Mouse (Mus musculus): ENCODE data around the gene Cabp1. TPM values are rescaled to one million over a fixed set of nuclear protein-coding genes. Genes with fewer than 3 reads are reported as not detected.

Gene Cabp1
- polyA plus RNA-seq, 1 experiment from 2014 or later = 5.3 TPM

DNA sequence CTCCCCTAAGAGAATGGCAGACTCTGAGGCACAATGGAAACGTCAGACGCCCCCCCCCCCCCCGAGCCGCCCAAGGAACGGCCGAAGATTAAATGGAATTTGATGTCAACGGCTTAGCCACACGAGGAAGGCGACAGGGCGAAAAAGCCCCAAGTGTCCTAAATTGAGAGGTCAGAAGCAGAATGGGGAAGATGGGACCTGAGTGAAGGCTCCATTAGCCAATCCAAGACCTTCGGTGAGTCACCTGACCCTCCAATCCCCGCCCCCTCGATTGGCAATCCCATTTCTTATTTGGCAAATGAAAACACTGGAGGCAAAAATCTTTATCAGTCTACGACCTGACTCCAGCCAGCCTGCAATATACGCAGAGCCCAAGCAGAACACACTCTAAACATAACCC is 9.5 kb downstream of the Cabp1 start:
- WGBS = 14% methylated on average over 14 of the region's 15 CpGs
- Histone ChIP-seq H3K27ac (ENCODE audit: low read length) (peak overlapping the region; percentile 53), H3K9ac (ENCODE audit: low read depth, low read length) (peak overlapping the region; percentile 45), H3K4me1 (ENCODE audit: control insufficient read depth, insufficient read depth, low read length) (peaks cover 16% of the 10 kb centered on the region), H3K36me3 (ENCODE audit: control insufficient read depth, insufficient read depth, low read length) (no peaks in the 10 kb centered on the region), H3K27me3 (ENCODE audit: control insufficient read depth, insufficient read depth, low read depth, low read length) (no peaks in the 10 kb centered on the region), H3K9me3 (replicated peaks; ENCODE audit: control insufficient read depth, low read length, poor library complexity, severe bottlenecking) (no peaks in the 10 kb centered on the region), H3K4me2 (ENCODE audit: low read length) (peak overlapping the region; percentile 42), H3K4me3 (ENCODE audit: low read depth, low read length) (peak overlapping the region; percentile 29)
- ATAC-seq = no peak; the same call in 1 of the 2 replicates

DNA sequence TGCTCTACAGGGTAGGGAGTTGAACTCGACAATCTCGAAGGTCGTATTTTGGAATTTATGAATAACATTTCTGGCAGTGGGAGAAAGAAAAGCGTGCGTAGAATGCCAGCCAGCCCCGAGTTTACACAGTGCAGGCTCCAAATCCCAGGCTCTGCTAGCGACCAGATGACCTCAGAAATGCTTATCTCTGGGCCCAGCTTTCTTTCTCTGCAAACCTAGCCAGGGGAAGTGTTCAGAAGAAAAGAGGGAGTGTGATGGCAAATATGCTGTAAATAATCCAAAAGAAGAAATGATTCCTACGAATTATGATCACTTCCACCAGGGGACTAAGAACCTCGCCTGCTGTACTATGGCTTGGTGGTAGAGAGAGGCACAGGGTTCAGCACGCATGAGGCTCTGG is 10.7 kb downstream of the Cabp1 start:
- no peak overlapping the region for H3K4me2 ChIP-seq (ENCODE audit: low read length)
- H3K27ac ChIP-seq (ENCODE audit: low read length) = no peak overlapping the region
- H3K9ac ChIP-seq (ENCODE audit: low read depth, low read length) = no peak overlapping the region
- no peaks in the 10 kb centered on the region for H3K9me3 ChIP-seq (replicated peaks; ENCODE audit: control insufficient read depth, low read length, poor library complexity, severe bottlenecking)
- 80% methylated on average over 10 of the region's 10 CpGs for WGBS
- no peak overlapping the region for H3K4me3 ChIP-seq (ENCODE audit: low read depth, low read length)
- peaks cover 16% of the 10 kb centered on the region for H3K4me1 ChIP-seq (ENCODE audit: control insufficient read depth, insufficient read depth, low read length)
- H3K36me3 ChIP-seq (ENCODE audit: control insufficient read depth, insufficient read depth, low read length) = no peaks in the 10 kb centered on the region
- ATAC-seq = no peak
- no peaks in the 10 kb centered on the region for H3K27me3 ChIP-seq (ENCODE audit: control insufficient read depth, insufficient read depth, low read depth, low read length)

DNA sequence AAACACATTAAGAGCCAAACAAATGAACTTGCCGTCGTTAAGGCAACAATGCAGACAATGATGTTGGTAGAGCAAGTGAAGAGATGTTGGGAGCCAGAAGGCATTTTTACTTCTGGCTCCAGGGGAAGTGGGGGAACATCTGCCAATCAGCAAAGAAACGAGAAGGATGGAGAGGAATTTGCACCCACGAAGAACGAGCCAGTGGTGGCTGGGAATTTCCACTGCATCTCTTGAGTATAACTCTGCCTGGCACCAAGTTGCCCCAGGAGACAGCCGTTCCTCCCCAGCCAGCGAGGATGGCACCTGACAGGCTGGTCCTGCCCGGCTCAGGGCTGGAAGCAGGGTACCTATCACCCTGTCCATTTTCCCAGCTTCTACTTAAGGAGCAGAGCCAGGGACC is 11.3 kb downstream of the Cabp1 start:
- Histone ChIP-seq H3K27me3 (ENCODE audit: control insufficient read depth, insufficient read depth, low read depth, low read length) (no peaks in the 10 kb centered on the region), H3K4me2 (ENCODE audit: low read length) (no peak overlapping the region), H3K9ac (ENCODE audit: low read depth, low read length) (no peak overlapping the region), H3K9me3 (replicated peaks; ENCODE audit: control insufficient read depth, low read length, poor library complexity, severe bottlenecking) (no peaks in the 10 kb centered on the region), H3K4me1 (ENCODE audit: control insufficient read depth, insufficient read depth, low read length) (peaks cover 16% of the 10 kb centered on the region), H3K4me3 (ENCODE audit: low read depth, low read length) (no peak overlapping the region), H3K36me3 (ENCODE audit: control insufficient read depth, insufficient read depth, low read length) (no peaks in the 10 kb centered on the region), H3K27ac (ENCODE audit: low read length) (no peak overlapping the region)
- WGBS = 84% methylated on average over 8 of the region's 8 CpGs
- ATAC-seq = no peak

DNA sequence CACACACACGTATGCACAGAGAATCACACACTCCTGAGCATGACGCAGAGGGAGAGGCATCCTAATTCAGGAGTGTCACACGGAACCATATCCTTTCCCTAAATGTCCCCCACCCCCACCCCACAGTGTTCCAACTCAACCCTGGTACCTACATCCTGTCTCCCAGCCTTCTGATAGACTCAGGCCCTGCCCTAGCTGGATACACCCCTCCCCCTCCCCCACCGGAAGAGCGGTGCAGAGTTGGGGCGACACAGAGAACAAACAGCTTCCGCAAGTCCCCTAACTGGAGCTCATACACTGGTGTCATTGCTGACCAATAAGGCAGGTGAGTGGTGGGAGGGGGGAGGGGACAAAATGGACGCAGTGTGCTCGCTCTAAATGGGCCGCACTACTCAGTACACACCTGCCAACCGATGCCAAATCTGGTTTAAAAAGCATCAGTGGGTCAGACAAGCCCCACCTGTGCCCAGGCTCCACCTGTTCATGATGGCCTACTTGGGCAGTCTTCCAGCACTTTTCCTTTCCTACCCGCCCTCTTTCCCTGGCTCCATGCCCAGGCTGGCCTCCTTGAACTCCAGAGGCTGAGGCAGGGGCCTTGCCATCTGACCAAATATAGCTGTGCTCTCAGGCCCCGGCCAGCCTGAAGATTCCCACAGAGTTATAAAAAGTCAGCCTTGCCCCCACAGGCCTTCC is 12.8 kb downstream of the Cabp1 start:
- Histone ChIP-seq H3K27ac (ENCODE audit: low read length) (no peak overlapping the region), H3K4me1 (ENCODE audit: control insufficient read depth, insufficient read depth, low read length) (peaks cover 10% of the 10 kb centered on the region), H3K27me3 (ENCODE audit: control insufficient read depth, insufficient read depth, low read depth, low read length) (no peaks in the 10 kb centered on the region), H3K9me3 (replicated peaks; ENCODE audit: control insufficient read depth, low read length, poor library complexity, severe bottlenecking) (no peaks in the 10 kb centered on the region), H3K36me3 (ENCODE audit: control insufficient read depth, insufficient read depth, low read length) (no peaks in the 10 kb centered on the region), H3K4me2 (ENCODE audit: low read length) (no peak overlapping the region), H3K9ac (ENCODE audit: low read depth, low read length) (no peak overlapping the region), H3K4me3 (ENCODE audit: low read depth, low read length) (no peak overlapping the region)
- ATAC-seq = no peak; the same call in 1 of the 2 replicates
- 81% methylated on average over 13 of the region's 13 CpGs for WGBS

DNA sequence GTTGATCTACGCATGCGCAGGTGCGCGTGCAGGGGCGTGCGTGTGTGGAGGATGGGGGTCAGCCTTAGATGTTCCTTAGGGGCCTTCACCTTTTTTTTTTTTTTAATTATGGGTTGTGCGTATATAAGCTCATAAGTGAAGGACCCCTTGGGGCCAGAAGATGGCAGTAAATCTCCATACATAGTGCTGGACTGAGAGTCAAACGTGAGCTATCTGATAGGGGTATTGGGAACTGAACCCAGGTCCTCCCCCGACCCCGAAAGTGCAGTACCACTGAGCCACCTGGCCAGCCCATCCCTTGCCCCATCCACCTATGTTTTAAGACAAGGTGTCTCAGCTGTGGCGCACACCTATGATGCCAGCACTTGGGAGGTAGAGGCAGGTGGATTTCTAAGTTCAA is 14.6 kb downstream of the Cabp1 start:
- H3K9me3 ChIP-seq (replicated peaks; ENCODE audit: control insufficient read depth, low read length, poor library complexity, severe bottlenecking) = no peaks in the 10 kb centered on the region
- 95% methylated on average over 11 of the region's 11 CpGs for WGBS

DNA sequence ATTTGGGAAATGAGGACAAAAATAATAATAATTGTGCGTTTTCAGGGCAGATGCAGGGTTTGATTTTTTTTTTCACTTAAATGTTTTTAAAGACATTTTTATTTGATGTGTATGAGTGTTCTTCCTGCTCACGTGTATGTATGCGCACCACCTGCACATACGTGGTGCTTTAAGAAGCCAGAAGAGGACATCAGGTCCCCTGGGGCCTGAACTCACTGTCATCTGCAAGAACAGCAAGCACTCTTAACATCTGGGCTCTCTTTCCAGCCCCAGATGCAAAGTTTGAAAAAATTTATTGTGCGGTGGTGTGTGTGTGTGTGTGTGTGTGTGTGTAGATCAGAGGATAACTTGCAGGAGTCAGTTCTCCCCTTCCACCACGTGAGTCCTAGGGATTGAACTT is 16.3 kb downstream of the Cabp1 start:
- Histone ChIP-seq H3K9me3 (replicated peaks; ENCODE audit: control insufficient read depth, low read length, poor library complexity, severe bottlenecking) (no peaks in the 10 kb centered on the region), H3K4me3 (ENCODE audit: low read depth, low read length) (no peak overlapping the region), H3K27ac (ENCODE audit: low read length) (no peak overlapping the region), H3K27me3 (ENCODE audit: control insufficient read depth, insufficient read depth, low read depth, low read length) (no peaks in the 10 kb centered on the region), H3K4me2 (ENCODE audit: low read length) (no peak overlapping the region), H3K4me1 (ENCODE audit: control insufficient read depth, insufficient read depth, low read length) (no peaks in the 10 kb centered on the region), H3K36me3 (ENCODE audit: control insufficient read depth, insufficient read depth, low read length) (no peaks in the 10 kb centered on the region), H3K9ac (ENCODE audit: low read depth, low read length) (no peak overlapping the region)
- no peak for ATAC-seq
- 80% methylated on average over 6 of the region's 6 CpGs for WGBS

More for the DNA sequence above, 14.6 kb downstream of the Cabp1 start:
- no peak overlapping the region for H3K27ac ChIP-seq (ENCODE audit: low read length)
- no peak overlapping the region for H3K4me3 ChIP-seq (ENCODE audit: low read depth, low read length)
- peaks cover 6% of the 10 kb centered on the region for H3K4me1 ChIP-seq (ENCODE audit: control insufficient read depth, insufficient read depth, low read length)
- no peak overlapping the region for H3K4me2 ChIP-seq (ENCODE audit: low read length)
- H3K36me3 ChIP-seq (ENCODE audit: control insufficient read depth, insufficient read depth, low read length) = no peaks in the 10 kb centered on the region
- no peaks in the 10 kb centered on the region for H3K27me3 ChIP-seq (ENCODE audit: control insufficient read depth, insufficient read depth, low read depth, low read length)
- no peak for ATAC-seq
- H3K9ac ChIP-seq (ENCODE audit: low read depth, low read length) = no peak overlapping the region

DNA sequence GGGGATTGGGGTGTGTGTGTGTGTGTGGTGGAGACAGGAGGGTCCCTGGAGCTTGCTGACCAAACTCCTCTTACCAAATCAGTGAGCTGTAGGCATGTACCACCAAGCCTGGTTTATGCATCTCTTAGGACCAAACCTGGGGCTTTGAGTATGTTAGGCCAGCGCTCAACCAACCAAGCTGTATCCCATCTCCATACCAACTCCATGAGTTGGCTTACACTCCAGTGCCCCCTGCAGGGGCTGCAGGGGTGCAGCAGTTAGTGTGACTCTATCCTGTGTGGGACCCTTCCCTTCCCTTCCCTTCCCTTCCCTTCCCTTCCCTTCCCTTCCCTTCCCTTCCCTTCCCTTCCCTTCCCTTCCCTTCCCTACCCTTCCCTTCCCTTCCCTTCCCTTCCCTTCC is 19.6 kb downstream of the Cabp1 start:
- no peak overlapping the region for H3K4me3 ChIP-seq (ENCODE audit: low read depth, low read length)
- no peaks in the 10 kb centered on the region for H3K36me3 ChIP-seq (ENCODE audit: control insufficient read depth, insufficient read depth, low read length)
- WGBS = 80% methylated on average over 1 of the region's 1 CpGs
- no peaks in the 10 kb centered on the region for H3K9me3 ChIP-seq (replicated peaks; ENCODE audit: control insufficient read depth, low read length, poor library complexity, severe bottlenecking)
- H3K4me2 ChIP-seq (ENCODE audit: low read length) = no peak overlapping the region
- no peak overlapping the region for H3K27ac ChIP-seq (ENCODE audit: low read length)
- H3K9ac ChIP-seq (ENCODE audit: low read depth, low read length) = no peak overlapping the region
- no peak for ATAC-seq
- no peaks in the 10 kb centered on the region for H3K27me3 ChIP-seq (ENCODE audit: control insufficient read depth, insufficient read depth, low read depth, low read length)
- H3K4me1 ChIP-seq (ENCODE audit: control insufficient read depth, insufficient read depth, low read length) = no peaks in the 10 kb centered on the region

DNA sequence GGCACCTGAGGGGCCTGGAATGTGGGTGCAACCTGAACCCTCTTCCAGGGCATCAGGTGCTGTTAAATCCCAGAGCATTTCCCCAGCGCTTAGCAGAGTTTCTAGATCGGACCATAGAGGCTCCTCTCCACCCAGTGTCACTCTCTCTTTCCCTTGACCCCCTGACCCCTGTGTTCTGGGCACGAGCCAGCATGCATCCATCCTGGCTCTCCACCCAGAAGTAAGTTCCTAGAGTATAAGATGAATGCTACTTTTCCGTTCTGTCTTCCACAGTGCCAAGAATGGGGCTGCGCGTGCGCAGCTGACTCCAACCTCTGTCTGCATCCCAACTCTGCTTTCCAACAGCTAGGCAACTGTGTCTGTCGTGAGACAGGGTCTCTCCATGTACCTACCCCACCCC is 24.0 kb downstream of the Cabp1 start:
- Histone ChIP-seq H3K9me3 (replicated peaks; ENCODE audit: control insufficient read depth, low read length, poor library complexity, severe bottlenecking) (no peaks in the 10 kb centered on the region), H3K4me3 (ENCODE audit: low read depth, low read length) (no peak overlapping the region), H3K27ac (ENCODE audit: low read length) (no peak overlapping the region), H3K4me1 (ENCODE audit: control insufficient read depth, insufficient read depth, low read length) (no peaks in the 10 kb centered on the region), H3K27me3 (ENCODE audit: control insufficient read depth, insufficient read depth, low read depth, low read length) (no peaks in the 10 kb centered on the region), H3K9ac (ENCODE audit: low read depth, low read length) (no peak overlapping the region), H3K36me3 (ENCODE audit: control insufficient read depth, insufficient read depth, low read length) (no peaks in the 10 kb centered on the region), H3K4me2 (ENCODE audit: low read length) (no peak overlapping the region)
- WGBS = 91% methylated on average over 8 of the region's 8 CpGs
- no peak for ATAC-seq

DNA sequence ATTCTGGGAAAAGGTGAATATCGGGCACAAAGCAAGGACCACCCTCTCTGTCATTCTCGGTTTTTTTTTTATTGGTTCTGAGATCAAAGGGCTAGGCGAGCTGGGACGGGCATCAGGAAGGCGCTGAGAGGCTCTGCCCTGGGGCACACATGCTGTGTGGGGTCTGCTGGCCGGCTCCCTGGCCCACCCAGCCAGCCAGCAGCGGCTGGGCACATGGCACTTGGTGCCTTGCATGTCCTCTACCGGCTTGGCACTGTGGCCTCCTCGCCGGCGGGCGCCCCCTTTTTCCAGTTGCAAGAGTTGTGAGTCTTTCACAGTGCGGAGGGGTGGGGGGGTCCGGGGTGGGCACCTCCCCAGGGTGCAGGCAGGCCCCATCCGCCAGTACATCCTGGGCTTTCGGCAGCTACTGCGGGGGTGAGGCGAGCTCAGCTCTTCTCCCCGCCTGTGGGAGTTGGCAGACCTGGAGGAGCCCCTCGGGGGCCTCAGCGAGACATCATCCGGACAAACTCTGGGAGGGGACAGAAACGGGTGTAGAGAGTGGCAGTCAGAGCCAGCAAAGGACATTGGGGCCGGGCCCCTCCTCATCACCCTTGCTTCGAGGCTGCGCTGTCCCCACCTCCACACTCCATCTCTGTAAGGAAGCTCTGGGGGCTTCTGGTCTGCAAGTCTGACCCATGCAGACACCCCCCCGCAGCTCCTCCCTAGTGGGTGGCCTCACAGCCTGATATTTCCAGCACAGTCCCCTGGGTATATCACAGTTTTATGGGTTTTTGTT is 25.4 kb downstream of the Cabp1 start:
- 47% methylated on average over 26 of the region's 27 CpGs for WGBS

More for the DNA sequence above, 25.4 kb downstream of the Cabp1 start:
- no peak overlapping the region for H3K4me3 ChIP-seq (ENCODE audit: low read depth, low read length)
- H3K27ac ChIP-seq (ENCODE audit: low read length) = no peak overlapping the region
- H3K27me3 ChIP-seq (ENCODE audit: control insufficient read depth, insufficient read depth, low read depth, low read length) = no peaks in the 10 kb centered on the region
- no peaks in the 10 kb centered on the region for H3K9me3 ChIP-seq (replicated peaks; ENCODE audit: control insufficient read depth, low read length, poor library complexity, severe bottlenecking)
- H3K4me2 ChIP-seq (ENCODE audit: low read length) = no peak overlapping the region
- H3K9ac ChIP-seq (ENCODE audit: low read depth, low read length) = no peak overlapping the region
- ATAC-seq = no peak
- no peaks in the 10 kb centered on the region for H3K36me3 ChIP-seq (ENCODE audit: control insufficient read depth, insufficient read depth, low read length)
- H3K4me1 ChIP-seq (ENCODE audit: control insufficient read depth, insufficient read depth, low read length) = no peaks in the 10 kb centered on the region

Measured in midbrain, embryonic 16.5 days (tissue).